Mouse (Mus musculus) lung, adult 18-20 months (tissue): ENCODE measurements around the gene Ccnd2.

ENCODE experiments used
- DNase-seq, 2 experiments: peaks; one replicate each; pipeline ENCODE4 v3.0.0; 2022; ENCODE audit warnings: mixed read lengths in 2 of 2

Ccnd2 gene

GRCm38 (mm10) chr6:127107413-127107812 is 44.6 kb downstream of the Ccnd2 start:
- DNase-seq, result no peak

GRCm38 (mm10) chr6:127106726-127107125 is 45.3 kb downstream of the Ccnd2 start:
- peak; percentile 45 to 59 for DNase-seq

GRCm38 (mm10) chr6:127106189-127106588 is 45.8 kb downstream of the Ccnd2 start:
- DNase-seq, result no peak

GRCm38 (mm10) chr6:127105107-127105506 is 46.9 kb downstream of the Ccnd2 start:
- peak in 1 of 2 experiments; percentile 14 for DNase-seq

- DNase-seq, result no peak
Measured at GRCm38 (mm10) chr6:127104396-127105029, 47.5 kb downstream of the Ccnd2 start.

GRCm38 (mm10) chr6:127103506-127104275 is 48.3 kb downstream of the Ccnd2 start:
- DNase-seq, result no peak

GRCm38 (mm10) chr6:127094565-127094964 is 57.4 kb downstream of the Ccnd2 start:
- no peak for DNase-seq

- no peak for DNase-seq
Measured at GRCm38 (mm10) chr6:127086739-127087138, 65.3 kb downstream of the Ccnd2 start.

- no peak for DNase-seq
Measured at GRCm38 (mm10) chr6:127081820-127082219, 70.2 kb downstream of the Ccnd2 start.

GRCm38 (mm10) chr6:127079867-127080731 is 71.9 kb downstream of the Ccnd2 start:
- peak; percentile 37 to 38 for DNase-seq
